Mouse (Mus musculus) embryo, embryonic 10 days (tissue): Measurements from ENCODE around the gene Rptor.

ENCODE experiments used
- DNase-seq: peaks from one replicate; pipeline ENCODE4 v3.0.0-alpha.2; 2015; ENCODE audit warnings: low spot score

Rptor gene

DNA sequence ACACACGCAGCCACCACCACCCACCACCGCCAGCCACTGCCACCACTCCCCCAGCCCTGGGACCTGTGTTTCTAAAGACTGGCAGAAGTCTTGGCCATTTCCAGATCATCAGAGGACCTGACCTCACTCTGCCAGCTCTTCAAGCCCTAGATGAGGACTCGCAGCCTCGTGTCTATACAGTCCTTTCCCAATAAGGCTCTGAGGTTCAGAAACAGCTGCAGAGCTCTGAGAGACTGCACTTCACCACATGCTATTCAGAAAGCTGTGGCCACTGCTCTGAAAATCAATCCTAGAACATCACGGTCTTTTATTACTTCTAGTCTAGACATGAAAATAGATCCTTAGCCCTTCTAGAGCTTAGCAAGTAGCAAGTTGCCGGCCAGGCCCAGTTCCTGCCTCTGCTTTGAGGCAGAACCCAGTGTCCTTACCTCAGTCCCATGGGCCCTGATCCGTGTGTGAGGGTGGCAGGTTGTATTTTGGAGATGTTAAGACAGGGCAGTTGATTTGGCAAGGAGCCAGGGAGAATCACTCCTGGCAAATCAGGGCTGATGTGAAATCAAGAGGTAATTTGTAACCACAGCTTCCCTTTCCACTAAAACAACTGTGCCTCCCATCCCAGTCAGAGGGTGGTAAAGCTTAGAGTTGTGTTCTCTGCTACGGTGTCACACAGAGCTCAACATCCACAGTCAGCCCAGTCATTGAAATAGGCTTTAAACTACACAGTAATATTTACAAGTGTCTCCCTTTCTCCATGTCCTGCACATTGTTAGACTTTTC lies 260.0 kb downstream of the Rptor start:
- DNase-seq: no peak

DNA sequence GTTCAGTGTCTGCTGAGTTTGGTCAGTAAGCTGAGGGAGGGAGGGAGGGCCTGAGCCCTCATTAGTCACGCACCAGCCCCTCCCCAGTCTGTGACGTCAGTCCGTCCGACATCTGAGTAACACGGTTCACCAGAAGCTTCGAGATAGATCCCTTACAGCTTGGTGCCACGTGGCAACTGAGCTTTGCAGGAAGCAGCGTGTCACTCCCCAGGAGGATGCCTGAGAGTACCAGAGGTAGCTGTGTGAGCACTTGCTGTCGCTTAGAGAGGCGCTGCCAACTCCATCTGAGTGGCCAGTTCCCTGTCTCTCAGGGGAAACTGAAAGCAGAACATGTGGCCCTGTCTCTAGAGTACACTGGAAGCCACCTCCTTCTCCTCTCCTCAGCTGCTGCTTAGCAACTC lies 260.7 kb downstream of the Rptor start:
- DNase-seq: peak; percentile 60

DNA sequence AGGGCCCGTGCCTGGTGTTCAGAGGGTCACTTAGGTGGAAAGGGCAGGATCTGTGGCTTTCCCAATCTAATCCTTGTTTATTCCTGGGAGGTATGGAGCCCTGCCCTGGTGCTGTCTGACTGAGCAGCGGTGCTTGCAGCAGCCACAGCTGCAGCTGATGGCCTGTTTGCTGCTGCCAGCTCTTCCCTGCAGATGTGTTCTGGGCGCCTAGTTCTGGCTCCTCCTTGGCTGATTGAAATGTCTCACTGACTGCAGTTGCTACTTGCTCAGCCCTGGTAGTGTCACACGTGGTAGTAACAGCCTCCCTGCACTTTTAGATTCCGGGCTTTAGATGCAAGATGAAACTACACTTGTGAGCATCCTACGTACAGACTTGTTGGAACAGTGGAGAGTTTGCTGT lies 264.1 kb downstream of the Rptor start:
- DNase-seq: no peak

DNA sequence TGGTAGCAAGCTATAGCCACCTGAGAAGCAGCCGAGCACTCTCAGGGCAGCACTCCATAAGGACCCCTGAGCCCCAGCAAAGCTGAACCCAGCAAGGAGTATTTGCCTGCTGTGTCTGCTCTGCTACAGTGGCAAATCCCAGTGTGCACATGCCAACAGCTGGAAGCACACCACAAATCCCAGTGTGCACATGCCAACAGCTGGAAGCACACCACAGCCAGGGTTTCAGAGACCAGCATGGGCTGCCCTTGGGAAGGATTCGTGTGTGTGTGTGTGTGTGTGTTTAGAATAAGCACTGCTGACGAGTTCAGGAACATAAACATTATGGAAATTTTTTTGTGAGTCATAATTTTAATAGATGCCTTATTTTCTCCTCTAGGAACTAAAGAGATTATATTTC lies 265.4 kb downstream of the Rptor start:
- no peak for DNase-seq

DNA sequence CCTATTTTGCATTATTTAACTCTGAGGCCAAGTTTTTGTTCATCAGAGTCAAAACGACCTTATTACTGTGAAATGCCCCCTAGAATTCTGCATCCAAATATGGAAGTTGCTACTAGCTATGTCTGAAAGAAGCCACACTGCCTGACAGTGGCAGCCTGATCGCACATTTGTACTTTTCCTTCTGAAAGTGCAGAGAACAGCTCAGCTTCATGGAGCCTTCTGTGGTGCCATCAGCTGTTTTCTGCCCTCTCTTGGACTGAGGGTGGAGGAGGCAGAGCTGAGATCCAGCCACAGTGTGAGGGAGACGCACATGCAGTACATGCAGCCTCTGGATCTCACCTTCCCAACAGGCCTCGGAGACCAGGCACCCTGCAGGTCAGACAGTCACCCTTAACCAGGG lies 265.9 kb downstream of the Rptor start:
- no peak for DNase-seq

DNA sequence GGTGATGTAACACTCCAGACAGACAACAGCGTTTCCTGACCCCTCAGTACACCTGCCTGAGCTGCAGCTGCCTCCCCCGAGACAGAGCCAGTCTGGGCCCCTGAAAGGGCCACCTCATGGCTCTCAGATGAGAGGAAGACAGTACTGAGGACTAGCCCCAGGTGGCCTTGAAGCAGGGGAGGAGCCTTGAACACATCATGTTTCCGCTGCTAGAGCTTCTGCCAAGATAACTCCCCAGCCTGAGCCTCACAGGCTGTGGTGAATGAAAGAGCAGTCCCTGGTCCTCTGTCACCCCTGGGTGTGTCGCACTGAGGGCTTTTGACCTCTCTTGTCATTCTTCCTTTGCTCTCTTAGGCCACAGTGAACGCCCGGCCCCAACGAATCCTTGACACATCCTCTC lies 268.4 kb downstream of the Rptor start:
- no peak for DNase-seq

DNA sequence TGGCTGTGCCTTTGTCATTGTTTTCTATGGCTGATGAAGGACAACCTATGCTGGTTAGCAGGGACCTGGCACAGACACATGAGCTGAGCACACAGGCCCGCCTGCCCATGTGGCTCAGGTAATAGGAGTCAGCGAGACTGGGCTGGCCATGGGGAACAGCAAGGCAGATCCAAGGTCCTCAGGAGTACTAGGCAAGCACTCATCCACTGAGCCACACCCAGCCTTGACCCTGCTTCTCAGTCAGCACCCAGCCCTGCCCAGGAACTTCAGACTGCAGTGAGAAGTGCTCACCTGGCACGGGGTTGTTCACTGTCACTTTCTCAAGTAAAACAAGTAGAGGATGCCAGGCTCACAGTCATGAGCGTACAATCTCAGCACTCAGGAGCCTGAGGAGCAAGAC lies 270.9 kb downstream of the Rptor start:
- DNase-seq: no peak

DNA sequence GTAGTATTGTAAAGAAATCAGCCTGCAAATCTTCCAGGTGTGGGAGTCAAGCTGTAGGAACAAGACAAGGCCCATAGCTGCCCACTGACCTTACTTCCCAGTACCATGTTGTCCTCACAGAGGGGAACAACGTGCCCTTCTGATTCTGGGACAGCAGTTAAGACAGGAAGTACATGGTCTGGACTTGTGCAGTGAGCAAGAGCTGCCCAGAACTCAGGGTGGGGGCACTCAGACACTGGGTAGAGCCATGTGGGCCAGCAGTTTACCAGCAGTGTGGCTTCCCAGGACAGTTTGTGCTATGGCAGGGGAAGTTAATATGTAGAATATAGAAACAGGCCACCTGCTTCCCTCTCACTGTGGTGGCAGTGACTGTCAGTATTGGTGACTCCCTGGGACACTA lies 272.1 kb downstream of the Rptor start:
- no peak for DNase-seq

DNA sequence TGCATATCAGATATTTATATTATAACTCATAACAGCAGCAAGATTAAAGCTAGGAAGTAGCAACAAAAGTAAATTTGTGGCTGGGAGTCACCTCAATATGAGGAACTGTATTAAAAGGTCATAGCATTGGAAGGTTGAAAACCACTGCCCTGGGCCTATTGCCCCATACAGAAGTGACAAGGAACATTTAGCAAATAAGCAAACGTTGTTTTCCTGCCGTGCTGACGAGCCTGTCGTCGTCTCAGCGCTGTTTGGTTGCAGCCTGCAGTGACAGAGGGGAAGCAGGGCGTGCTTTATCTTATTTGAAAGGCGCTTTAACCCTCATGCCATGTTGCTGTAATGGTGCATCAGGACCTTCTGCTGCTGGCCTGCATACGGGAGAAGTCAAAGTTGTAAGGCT lies 273.0 kb downstream of the Rptor start:
- DNase-seq: no peak

DNA sequence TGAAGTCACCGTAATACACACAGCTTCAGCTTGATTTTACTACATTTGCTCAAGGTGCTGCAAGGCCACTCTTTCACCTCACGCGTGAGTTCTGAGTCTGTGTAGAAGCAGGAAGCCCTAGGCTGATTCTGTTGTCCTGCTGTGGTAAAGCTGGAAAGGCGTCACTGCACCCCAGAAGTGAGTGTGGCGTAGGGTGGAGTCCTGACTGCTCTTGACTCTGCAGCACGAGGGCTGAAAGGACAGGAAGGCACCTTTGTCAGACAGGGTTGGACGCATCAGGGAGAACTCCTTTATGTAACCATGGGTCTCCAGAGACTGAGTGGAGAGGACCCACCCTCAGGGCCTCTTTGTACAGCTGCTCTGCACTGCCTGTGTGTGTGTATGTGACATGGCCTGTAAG lies 274.4 kb downstream of the Rptor start:
- no peak for DNase-seq

DNA sequence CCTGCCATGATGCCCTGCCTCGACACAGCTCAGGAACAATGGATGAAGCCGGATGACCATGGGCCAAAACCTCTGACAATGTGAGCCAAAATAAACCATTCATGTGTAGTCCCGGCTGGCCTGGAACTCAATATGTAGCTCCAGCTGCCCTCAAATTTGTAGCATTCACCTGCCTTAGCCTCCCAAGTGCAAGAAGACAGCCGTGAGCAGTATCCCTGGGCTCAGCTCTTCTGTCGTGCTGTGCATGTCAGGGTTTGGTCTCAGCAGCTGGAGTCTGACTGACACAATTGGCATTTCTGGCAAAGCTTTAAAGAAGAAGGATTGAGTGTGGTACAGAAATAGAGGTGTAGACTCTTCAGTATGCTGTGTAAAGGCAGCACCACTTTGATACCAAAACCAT lies 276.9 kb downstream of the Rptor start:
- no peak for DNase-seq

DNA sequence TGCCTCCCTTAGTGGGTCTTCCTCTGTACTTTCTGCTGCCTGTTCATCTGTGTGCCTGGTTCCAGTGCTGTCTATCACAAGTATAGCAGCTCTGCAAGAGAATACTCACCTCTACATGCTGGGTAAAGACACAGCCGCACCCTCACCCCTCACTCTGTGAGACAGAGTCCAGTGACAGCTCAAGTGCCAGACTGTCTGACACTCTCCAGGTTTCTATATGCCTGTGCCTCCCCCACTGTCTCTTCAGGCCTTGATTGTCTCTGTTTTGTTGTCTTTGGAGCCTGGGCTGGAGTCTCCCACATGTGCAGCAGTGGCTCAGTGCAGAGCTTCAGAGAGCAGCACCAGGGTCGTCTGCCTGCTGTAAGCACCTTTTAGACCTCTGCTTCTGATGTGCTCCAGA lies 280.9 kb downstream of the Rptor start:
- no peak for DNase-seq

DNA sequence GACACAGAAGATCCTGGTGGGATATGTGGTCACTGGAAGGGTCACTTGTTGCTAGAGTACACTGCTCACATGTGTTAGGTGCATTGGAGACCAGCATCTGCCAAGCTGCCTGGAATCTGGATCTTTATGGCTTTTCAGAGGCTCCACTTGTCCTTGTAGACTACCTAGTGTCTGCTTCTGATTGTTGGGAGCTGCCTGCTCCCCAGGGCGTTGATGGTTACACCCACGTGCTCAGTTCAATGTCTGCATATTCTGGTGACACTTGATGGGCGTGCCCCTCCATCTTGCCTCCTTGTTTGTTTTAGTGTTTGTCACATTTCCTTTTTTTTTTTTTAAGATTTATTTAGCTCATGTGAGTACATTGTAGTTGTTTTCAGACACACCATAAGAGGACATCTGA lies 287.3 kb downstream of the Rptor start:
- no peak for DNase-seq

DNA sequence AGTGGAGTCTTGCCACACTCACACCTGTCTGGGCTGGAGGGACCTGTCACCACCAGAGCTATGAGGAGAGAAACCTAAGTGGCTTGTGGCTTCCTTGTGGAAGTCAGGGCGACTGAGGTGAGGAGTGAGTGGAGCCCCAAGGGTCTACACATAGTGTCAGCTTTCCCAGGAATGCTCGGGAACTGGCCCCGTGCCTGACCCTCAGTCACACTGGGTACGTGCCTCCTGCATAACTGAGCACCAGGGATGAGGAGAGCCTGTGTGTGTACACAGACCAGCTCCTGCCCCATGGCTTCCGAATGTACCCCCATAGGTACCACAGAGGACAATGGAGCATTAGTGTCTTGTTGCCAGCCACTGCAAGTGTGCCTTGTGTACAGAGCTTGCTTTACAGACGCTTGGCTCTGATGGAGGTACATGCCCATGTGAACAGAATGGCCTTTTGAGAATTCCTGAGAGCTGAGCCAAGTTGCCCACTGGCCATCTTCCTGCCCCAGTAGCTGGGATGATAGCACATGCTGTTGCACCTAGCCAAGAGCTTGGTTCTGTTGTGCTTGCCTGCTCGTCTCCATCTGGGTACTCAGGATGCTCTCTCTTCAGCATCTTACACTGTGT lies 289.0 kb downstream of the Rptor start:
- no peak for DNase-seq

DNA sequence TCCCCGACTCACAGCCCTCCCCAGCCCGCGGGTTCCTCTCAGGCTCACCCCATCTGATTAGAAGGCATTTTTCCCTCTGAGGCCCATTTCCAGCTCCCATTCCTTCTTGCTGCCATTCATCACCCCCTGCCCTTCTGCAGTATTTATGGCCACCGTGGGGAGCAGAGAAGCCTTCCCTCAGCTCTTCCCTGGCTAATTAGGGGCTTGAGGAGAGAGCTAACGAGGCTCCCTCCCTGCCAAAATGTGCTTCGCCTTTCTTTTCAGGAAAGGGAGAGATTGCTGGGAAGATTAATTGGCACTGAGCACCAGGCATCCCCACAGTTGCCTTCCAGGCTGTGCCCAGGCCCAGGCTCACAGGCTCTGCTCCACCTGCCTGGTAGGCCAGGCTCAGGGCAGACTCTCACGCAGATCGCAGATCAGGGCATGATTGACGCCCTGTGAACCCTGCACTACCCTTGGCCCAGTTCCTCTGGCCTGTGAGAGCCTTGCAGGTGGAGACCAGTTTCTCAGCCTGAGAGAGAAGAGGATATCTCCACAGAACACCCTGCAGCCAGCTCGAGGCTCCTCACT lies 291.0 kb downstream of the Rptor start:
- DNase-seq: no peak

DNA sequence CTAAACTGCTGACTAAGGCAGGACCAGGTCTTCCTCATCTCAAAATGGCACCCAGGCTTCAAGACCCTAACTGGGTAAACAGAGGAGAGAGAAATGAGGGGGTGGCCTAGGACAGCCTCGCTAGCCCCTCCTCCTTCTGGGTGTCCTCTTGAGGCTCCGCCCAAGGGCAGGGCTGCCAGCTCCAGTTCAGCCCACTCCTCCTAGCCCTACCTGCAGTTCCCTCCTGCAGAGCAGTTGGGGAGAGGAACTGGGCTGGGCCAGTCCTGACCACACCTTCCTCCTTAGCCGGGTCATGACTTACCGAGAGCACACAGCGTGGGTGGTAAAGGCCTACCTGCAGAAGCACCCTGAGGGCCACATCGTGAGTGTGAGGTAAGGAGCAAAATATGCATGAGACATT lies 291.9 kb downstream of the Rptor start:
- no peak for DNase-seq

DNA sequence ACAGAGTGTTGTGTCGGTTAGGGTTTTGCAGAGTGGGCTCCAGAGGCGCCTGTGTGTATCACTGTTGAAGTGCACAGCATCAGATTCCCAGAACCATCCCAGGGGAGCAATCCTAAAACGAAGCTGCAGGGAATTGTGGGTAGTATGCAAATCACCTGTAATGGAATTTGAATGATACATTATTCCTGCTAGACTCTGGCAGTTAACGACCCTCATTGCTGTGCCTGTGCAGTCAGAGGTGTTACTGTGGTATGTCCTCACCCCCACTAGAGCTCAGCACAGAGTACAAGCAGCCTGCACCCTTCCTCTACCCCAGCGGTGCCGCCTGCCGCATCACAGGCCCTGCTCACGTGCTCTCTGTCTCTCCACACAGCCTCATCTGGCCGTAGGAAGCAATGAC lies 294.3 kb downstream of the Rptor start:
- DNase-seq: no peak

DNA sequence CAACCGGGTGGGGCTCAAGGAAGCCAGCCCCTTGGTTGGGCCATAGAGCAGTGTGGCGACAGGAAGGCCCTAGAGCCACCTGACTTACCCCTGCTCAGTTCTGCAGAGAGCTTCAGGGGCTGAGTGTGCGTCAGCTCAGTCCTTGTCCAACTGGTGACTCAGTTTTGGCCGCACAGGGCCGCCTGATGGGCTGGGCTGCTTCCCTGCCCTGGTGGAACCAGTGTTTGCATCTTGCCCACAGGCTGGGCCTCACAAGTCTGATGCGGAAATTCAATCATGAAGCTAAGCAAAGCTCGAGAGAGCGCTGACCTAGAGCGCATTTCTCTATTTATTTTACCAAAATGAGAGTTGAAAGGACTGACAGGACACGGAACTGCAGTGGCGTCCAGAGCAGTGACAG lies 296.3 kb downstream of the Rptor start:
- DNase-seq: no peak

DNA sequence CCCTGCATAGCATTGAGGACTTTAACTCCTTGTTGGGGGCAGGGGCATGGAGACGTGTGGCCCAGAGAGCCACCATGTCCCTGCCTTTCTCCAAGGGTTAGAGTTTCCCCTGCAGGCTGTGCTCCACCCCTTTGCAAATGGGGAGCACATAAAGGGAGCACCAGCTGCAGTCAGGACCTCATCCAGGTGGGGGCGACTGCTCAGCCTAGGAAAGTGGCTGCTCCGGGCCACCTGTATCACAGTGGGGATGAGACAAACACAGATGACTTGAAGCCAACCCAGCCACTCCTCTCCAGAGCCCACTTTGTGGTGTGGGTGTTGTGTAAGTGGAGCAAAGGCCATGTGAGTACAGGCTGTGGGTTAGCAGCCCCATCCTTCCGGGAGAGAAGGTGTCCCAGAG lies 298.5 kb downstream of the Rptor start:
- no peak for DNase-seq

DNA sequence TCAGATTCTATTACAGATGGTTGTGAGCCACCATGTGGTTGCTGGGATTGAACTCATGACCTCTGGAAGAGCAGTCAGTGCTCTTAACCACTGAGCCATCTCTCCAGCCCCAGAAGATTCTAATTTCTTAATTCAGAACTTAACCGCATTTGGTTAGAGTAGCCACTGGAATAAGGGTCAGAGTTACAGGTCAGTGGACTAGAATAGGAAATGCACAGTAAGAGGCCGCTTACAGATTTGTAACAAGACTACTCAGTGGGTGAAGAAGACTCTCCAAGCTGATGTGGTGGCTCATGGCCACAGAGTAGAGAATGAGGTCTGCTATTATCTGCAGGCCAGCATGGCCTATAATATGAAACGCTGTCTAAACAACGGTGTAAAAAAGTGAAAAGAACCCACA lies 300.2 kb downstream of the Rptor start:
- no peak for DNase-seq

DNA sequence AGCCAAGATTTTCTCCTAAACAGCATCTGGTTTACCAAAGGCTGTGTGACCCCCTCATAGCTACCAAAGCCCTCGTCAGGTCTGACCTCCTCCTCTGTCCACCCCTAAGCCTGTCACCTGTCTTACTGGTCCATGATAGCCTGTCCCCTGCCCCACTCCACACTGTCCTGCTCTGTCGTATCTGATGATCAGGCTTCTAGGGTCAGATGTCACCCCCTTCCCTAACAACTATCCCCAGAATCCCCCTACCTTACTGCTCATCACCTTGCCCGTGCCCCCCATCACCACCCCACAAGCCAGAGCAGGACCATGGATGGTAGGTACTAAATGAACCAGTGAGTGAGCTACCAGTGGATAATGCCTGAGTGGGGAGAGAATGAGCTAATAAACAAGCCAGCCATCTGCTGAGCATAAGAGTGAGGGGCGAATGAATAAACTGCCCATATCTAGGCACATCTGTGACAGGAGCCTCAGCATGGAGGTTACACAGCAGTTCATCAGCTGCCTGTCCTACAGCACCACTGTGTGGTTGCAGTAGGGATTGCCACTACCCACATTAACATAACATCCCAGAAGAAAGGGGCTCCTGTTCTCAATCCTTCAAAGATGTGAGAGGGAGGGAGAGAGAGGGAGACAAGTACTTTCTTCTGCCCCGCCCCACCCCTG lies 302.0 kb downstream of the Rptor start:
- peak; percentile 91 for DNase-seq

DNA sequence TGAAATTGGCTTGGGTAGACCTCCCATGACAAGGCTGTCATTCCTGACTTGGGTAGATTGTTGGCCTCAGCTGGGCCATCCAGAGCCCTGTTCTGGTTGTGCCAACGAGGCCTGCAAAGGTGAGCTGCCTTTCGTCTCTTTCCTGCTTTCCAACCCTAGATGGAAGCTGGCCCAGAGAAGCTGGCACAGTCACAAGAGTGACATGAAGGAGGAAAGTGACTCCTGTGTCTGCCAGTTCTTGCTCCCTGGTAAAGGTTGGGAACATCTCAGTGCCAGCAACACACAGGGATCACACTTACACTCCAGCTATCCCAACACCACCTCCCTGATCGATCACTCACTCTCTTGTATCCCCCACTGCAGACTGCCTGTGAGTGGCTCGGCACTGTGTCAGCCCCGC lies 303.1 kb downstream of the Rptor start:
- DNase-seq: no peak

DNA sequence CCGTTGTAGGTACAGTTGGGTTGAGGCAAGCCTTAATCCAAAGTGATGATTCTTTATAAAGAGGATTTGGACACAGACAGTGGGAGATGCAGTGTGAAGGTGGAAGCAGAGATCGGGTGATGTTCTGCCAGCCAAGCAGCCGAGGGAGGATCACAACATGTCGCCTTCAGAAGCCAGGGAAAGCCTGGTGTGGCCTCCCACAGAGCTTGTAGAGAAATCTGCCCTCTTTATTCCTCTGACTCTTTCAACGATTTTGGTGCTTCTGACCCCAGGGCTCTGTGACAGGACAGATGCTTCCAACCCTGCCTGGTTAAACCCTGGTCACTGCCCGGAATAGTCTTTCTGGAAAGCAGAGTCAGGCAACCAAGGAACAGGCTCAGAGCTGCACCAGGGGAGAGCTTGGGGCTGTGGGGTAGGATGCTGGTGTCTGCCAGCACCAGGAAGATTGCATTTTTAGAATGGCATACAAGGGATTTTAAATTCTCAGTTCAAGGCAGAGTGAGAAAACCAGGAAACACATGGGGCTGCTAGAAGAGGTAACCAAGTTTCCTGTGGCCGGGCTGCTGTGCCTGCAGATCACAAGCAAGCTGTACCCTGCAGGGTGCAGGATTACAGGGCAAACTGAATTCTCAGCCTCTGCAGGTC lies 304.4 kb downstream of the Rptor start:
- no peak for DNase-seq
